Mouse (Mus musculus): ENCODE measurements at regions not wholly inside any gene's neighbourhood (a gene's known extent, or its start where the extent isn't known, plus 50 kb on each side); places are given as distances from the start of the nearest gene placed in this dataset.

DNA sequence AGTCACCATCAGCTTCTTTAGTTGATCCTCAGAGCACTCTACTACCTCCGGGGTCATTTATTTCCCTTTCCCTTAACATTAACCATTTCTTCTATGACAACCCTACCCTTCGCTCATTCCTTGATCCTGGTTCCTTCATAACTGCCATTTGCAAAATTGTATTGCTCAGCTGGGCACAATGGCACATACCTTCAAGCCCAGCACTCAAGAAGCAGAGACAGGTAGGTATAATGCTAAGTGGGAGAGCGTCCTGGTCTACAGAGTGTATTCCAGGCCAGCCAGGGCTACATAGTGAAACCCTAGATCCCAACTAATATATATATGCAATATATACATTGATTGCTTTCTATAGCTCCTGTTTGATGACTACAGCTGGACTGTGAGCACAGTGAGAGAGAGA is 189.5 kb upstream of the Klf3 start:
- no peak overlapping the region for H3K27ac ChIP-seq (ENCODE audit: insufficient read depth, low read depth)
- no peak for DNase-seq (ENCODE audit: extremely low read depth)
- no peak overlapping the region for H3K4me3 ChIP-seq (replicated peaks in 1 of 3; ENCODE audit: low read depth in 2 of 3, low read length in 2 of 3, poor library complexity in 1 of 3)
- no peak overlapping the region for H3K9ac ChIP-seq (ENCODE audit: insufficient read depth, low read depth)
- TF ChIP-seq TCF12 (IDR thresholded peaks at IDR 0.05; ENCODE audit: low read depth, low read length) (no peak), SMC3 (IDR thresholded peaks at IDR 0.05; ENCODE audit: low read depth, low read length) (no peak), GABPA (IDR thresholded peaks at IDR 0.05; ENCODE audit: insufficient replicate concordance, low read depth, low read length) (no peak), NELFE (IDR thresholded peaks at IDR 0.05; ENCODE audit: low read depth, low read length) (no peak), EP300 (IDR thresholded peaks at IDR 0.05; ENCODE audit: low read length) (no peak), USF2 (conservative IDR thresholded peaks at IDR 0.05; ENCODE audit: low read depth, low read length) (no peak), ZKSCAN1 (IDR thresholded peaks at IDR 0.05; ENCODE audit: borderline replicate concordance, low read depth, low read length) (no peak), MYC (IDR thresholded peaks at IDR 0.05; ENCODE audit: low read depth, low read length) (no peak), NRF1 (IDR thresholded peaks at IDR 0.05; ENCODE audit: low read depth, low read length) (no peak), CHD1 (IDR thresholded peaks at IDR 0.05; ENCODE audit: low read depth, low read length) (no peak), JUN (IDR thresholded peaks at IDR 0.05; ENCODE audit: insufficient read depth, low read depth, low read length) (no peak), ELF1 (IDR thresholded peaks at IDR 0.05; ENCODE audit: low read depth, low read length) (no peak), ZC3H11A (IDR thresholded peaks at IDR 0.05; ENCODE audit: low read depth, low read length) (no peak), MAX (IDR thresholded peaks at IDR 0.05; ENCODE audit: low read length) (no peak), POLR2AphosphoS2 (IDR thresholded peaks at IDR 0.05; ENCODE audit: low read depth, low read length) (no peak), UBTF (IDR thresholded peaks at IDR 0.05; ENCODE audit: low read depth, low read length) (no peak), RAD21 (IDR thresholded peaks at IDR 0.05; ENCODE audit: low read depth, low read length) (no peak), CTCF (conservative IDR thresholded peaks at IDR 0.05 in 1 of 2, IDR thresholded peaks at IDR 0.05 in 1 of 2; ENCODE audit: low read depth in 2 of 2, low read length in 2 of 2) (no peak), MXI1 (IDR thresholded peaks at IDR 0.05; ENCODE audit: low read depth, low read length) (no peak), RCOR1 (conservative IDR thresholded peaks at IDR 0.05; ENCODE audit: low read depth, low read length) (no peak)
- no peaks in the 10 kb centered on the region for H3K79me2 ChIP-seq (replicated peaks; ENCODE audit: control insufficient read depth, extremely low read depth, insufficient read depth, poor library complexity, severe bottlenecking)
- H3K36me3 ChIP-seq (replicated peaks in 1 of 2; ENCODE audit: control insufficient read depth in 1 of 2, insufficient read depth in 1 of 2, low read length in 1 of 2) = no peaks in the 10 kb centered on the region
- H3K4me1 ChIP-seq (ENCODE audit: control insufficient read depth in 1 of 2, insufficient read depth in 2 of 2) = peaks cover 8 to 34% of the 10 kb centered on the region in 2 experiments
- no peaks in the 10 kb centered on the region for H3K9me3 ChIP-seq (replicated peaks; ENCODE audit: low read length)
- in situ Hi-C loops (cut with MboI; ENCODE audit: low pct_ligation_motif_present, low pct_unique_long_range_greater_than_20kb, low sequenced_read_pairs) (loop anchor here (25.0 kb wide), 1 partner anchor 101 kb away; no protein-coding TSS in a partner anchor), dilution Hi-C loops (cut with MboI; ENCODE audit: extremely low pct_ligation_motif_present, extremely low pct_unique_long_range_greater_than_20kb, low sequenced_read_pairs) (no loop called here)
- no peaks in the 10 kb centered on the region for H3K27me3 ChIP-seq (replicated peaks)
- H3K4me2 ChIP-seq (ENCODE audit: insufficient read depth, low read depth, poor library complexity, severe bottlenecking) = no peak overlapping the region

DNA sequence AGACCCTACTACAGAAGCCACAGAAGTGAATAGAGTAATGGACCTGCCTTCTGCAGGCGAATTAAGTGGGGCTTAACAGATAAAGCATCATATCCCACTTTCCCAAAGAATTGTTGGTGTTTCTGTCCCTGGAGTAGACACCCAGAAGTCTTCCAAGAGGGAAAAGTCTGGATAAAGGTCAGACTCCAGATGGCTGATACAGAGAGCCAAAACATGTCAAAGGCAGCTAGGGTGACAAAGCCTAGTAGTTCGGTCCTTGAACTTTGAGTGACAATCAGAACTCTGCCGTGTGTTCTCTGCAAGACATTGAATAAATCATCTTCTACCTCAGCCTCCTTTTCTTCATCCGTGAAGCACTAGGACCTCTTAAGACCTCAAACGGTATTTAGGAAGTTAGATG is 185.1 kb upstream of the Klf3 start:
- no peak for DNase-seq (ENCODE audit: extremely low read depth)
- TF ChIP-seq MXI1 (IDR thresholded peaks at IDR 0.05; ENCODE audit: low read depth, low read length) = no peak
- TF ChIP-seq POLR2AphosphoS2 (IDR thresholded peaks at IDR 0.05; ENCODE audit: low read depth, low read length) = no peak
- no peak for TF ChIP-seq UBTF (IDR thresholded peaks at IDR 0.05; ENCODE audit: low read depth, low read length)
- no peak for TF ChIP-seq ELF1 (IDR thresholded peaks at IDR 0.05; ENCODE audit: low read depth, low read length)
- TF ChIP-seq RCOR1 (conservative IDR thresholded peaks at IDR 0.05; ENCODE audit: low read depth, low read length) = no peak
- TF ChIP-seq NELFE (IDR thresholded peaks at IDR 0.05; ENCODE audit: low read depth, low read length) = no peak
- TF ChIP-seq TCF12 (IDR thresholded peaks at IDR 0.05; ENCODE audit: low read depth, low read length) = no peak
- H3K4me3 ChIP-seq (replicated peaks in 1 of 3; ENCODE audit: low read depth in 2 of 3, low read length in 2 of 3, poor library complexity in 1 of 3) = no peak overlapping the region
- dilution Hi-C loops (cut with MboI; ENCODE audit: extremely low pct_ligation_motif_present, extremely low pct_unique_long_range_greater_than_20kb, low sequenced_read_pairs) (no loop called here), in situ Hi-C loops (cut with MboI; ENCODE audit: low pct_ligation_motif_present, low pct_unique_long_range_greater_than_20kb, low sequenced_read_pairs) (loop anchor here (25.0 kb wide), 1 partner anchor 106 kb away; no protein-coding TSS in a partner anchor)
- no peak overlapping the region for H3K9ac ChIP-seq (ENCODE audit: insufficient read depth, low read depth)
- H3K36me3 ChIP-seq (replicated peaks in 1 of 2; ENCODE audit: control insufficient read depth in 1 of 2, insufficient read depth in 1 of 2, low read length in 1 of 2) = no peaks in the 10 kb centered on the region
- H3K79me2 ChIP-seq (replicated peaks; ENCODE audit: control insufficient read depth, extremely low read depth, insufficient read depth, poor library complexity, severe bottlenecking) = no peaks in the 10 kb centered on the region
- H3K27ac ChIP-seq (ENCODE audit: insufficient read depth, low read depth) = no peak overlapping the region
- H3K9me3 ChIP-seq (replicated peaks; ENCODE audit: low read length) = no peaks in the 10 kb centered on the region
- H3K27me3 ChIP-seq (replicated peaks) = no peaks in the 10 kb centered on the region
- H3K4me1 ChIP-seq (ENCODE audit: control insufficient read depth in 1 of 2, insufficient read depth in 2 of 2) = peaks cover 10 to 33% of the 10 kb centered on the region in 2 experiments; a peak in 3 of 4 replicates
- H3K4me2 ChIP-seq (ENCODE audit: insufficient read depth, low read depth, poor library complexity, severe bottlenecking) = no peak overlapping the region

Measured in CH12.LX (cell line).